Mouse (Mus musculus) lung, adult 2 months (tissue): ENCODE results near the gene Dimt1. TPM values are rescaled to one million over a fixed set of nuclear protein-coding genes. Genes with fewer than 3 reads are reported as not detected.

Experiments
- DNase-seq: peaks from one replicate; pipeline ENCODE4 v3.0.0; 2022
- H3K4me1 ChIP-seq: fragments of 200-500 bp; 2 replicates; pipeline ENCODE4 v1.6.1; 2011; ENCODE audit warnings: low read length; ENCODE audit not compliant: control insufficient read depth, insufficient read depth
- H3K4me3 ChIP-seq: fragments of 200-500 bp; replicated peaks from 2 replicates; pipeline ENCODE3; 2011; ENCODE audit warnings: low read depth, mild to moderate bottlenecking, control low read depth, low read length; ENCODE audit errors: extremely low read depth
- CTCF ChIP-seq: fragments of 200-500 bp; IDR thresholded peaks from 2 replicates; pipeline ENCODE4 v1.5.1; 2011; ENCODE audit warnings: mild to moderate bottlenecking, low read length, control low read depth; ENCODE audit not compliant: insufficient read depth
- POLR2A ChIP-seq: fragments of 200-500 bp; IDR thresholded peaks from 2 replicates; pipeline ENCODE4 v1.6.1; 2011; ENCODE audit warnings: low read depth, mild to moderate bottlenecking, control low read depth, low read length, borderline replicate concordance; ENCODE audit errors: extremely low read depth
- WGBS: fragments of 180-500 bp; shearing (Covaris S2); methylation state at CpG from one replicate; pipeline ENCODE4 v1.1.7; 2018; 5-methylcytosine and 5-hydroxymethylcytosine counted together
- polyA plus RNA-seq: library from polyadenylated mRNA; depleted of rRNA; stranded (reverse); fragments of >200 nt; gene quantifications from 2 replicates; pipeline ENCODE4 v1.2.3, GENCODE M21; 2012

Gene Dimt1
- polyA plus RNA-seq, 1 experiment = 4.9 TPM

- TF ChIP-seq CTCF (no peak), POLR2A (no peak)
- WGBS = 3% methylated on average over 9 of the region's 9 CpGs
- DNase-seq = no peak
- H3K4me3 ChIP-seq = peak overlapping the region; percentile 87
- H3K4me1 ChIP-seq = no peaks in the 10 kb centered on the region
Measured at GRCm38 (mm10) chr13:106935871-106936255, 11.1 kb upstream of the Dimt1 start.

GRCm38 (mm10) chr13:106936256-106937137, 10.4 kb upstream of the Dimt1 start, which contains the start of gene Ipo11:
Gene Ipo11 (minus strand): TSS chr13:106936958.
- under 1% methylated on average over 84 of the region's 84 CpGs for WGBS
- Histone ChIP-seq H3K4me3 (peak within 1 kb of the TSS; percentile 87), H3K4me1 (no peaks in the 10 kb centered on the region)
- DNase-seq = peak; percentile 84
- TF ChIP-seq POLR2A (peak; percentile 70; the same call in 1 of the 2 replicates), CTCF (no peak)

GRCm38 (mm10) chr13:106937138-106937472, 9.8 kb upstream of the Dimt1 start:
- DNase-seq = no peak
- Histone ChIP-seq H3K4me1 (no peaks in the 10 kb centered on the region), H3K4me3 (peak overlapping the region; percentile 52)
- TF ChIP-seq CTCF (no peak), POLR2A (no peak)
- 27% methylated on average over 7 of the region's 7 CpGs for WGBS

- no peak for DNase-seq
- H3K4me1 ChIP-seq = no peaks in the 10 kb centered on the region
- no peak for TF ChIP-seq POLR2A
- TF ChIP-seq CTCF = no peak
- 29% methylated on average over 7 of the region's 7 CpGs for WGBS
- no peak overlapping the region for H3K4me3 ChIP-seq
Measured at GRCm38 (mm10) chr13:106941211-106941976, 5.5 kb upstream of the Dimt1 start.

GRCm38 (mm10) chr13:106942721-106943120, 4.2 kb upstream of the Dimt1 start:
- TF ChIP-seq POLR2A = no peak
- no peak for TF ChIP-seq CTCF
- WGBS = 94% methylated on average over 1 of the region's 1 CpGs
- Histone ChIP-seq H3K4me1 (peaks cover 2% of the 10 kb centered on the region), H3K4me3 (no peak overlapping the region)
- no peak for DNase-seq

GRCm38 (mm10) chr13:106945518-106945917, 1.4 kb upstream of the Dimt1 start:
- no peak for TF ChIP-seq POLR2A
- no peak for TF ChIP-seq CTCF
- DNase-seq = no peak
- Histone ChIP-seq H3K4me3 (no peak overlapping the region), H3K4me1 (peaks cover 8% of the 10 kb centered on the region)
- WGBS = 74% methylated on average over 9 of the region's 9 CpGs

- DNase-seq = no peak
- TF ChIP-seq CTCF (no peak), POLR2A (no peak)
- WGBS = 3% methylated on average over 6 of the region's 6 CpGs
- H3K4me3 ChIP-seq = peak overlapping the region; percentile 96
- H3K4me1 ChIP-seq = peaks cover 8% of the 10 kb centered on the region
Measured at GRCm38 (mm10) chr13:106947583-106947982, 656 bp downstream of the Dimt1 start.

GRCm38 (mm10) chr13:106954880-106955279, 8.0 kb downstream of the Dimt1 start:
- Histone ChIP-seq H3K4me1 (no peaks in the 10 kb centered on the region), H3K4me3 (no peak overlapping the region)
- no peak for TF ChIP-seq CTCF
- no peak for TF ChIP-seq POLR2A
- DNase-seq = no peak
- 80% methylated on average over 3 of the region's 3 CpGs for WGBS

GRCm38 (mm10) chr13:106957554-106957953, 10.6 kb downstream of the Dimt1 start:
- H3K4me3 ChIP-seq = no peak overlapping the region
- 79% methylated on average over 4 of the region's 4 CpGs for WGBS
- DNase-seq = no peak
- TF ChIP-seq CTCF (no peak), POLR2A (no peak)
- no peaks in the 10 kb centered on the region for H3K4me1 ChIP-seq
